Mouse (Mus musculus) CD8-positive naive resting alpha-beta T cell, adult 2 months (primary cell): Measurements from ENCODE around the gene Cend1.
A peak's percentile ranks its signal among the peaks of the same experiment; 100 is the strongest.

Source experiments
- DNase-seq, 2 experiments: peaks; one replicate each; pipeline ENCODE4 v3.0.0; 2022; ENCODE audit warnings: low read depth in 2 of 2, low spot score in 2 of 2

Gene Cend1

GRCm38 (mm10) chr7:141429310-141429709 is at the start of gene Cend1:
Gene Cend1 (minus strand): TSS chr7:141429491.
- no peak for DNase-seq

- no peak for DNase-seq
Measured at GRCm38 (mm10) chr7:141478270-141478748, 49.0 kb upstream of the Cend1 start.

- DNase-seq, result no peak
Measured at GRCm38 (mm10) chr7:141477578-141478269, 48.4 kb upstream of the Cend1 start.

GRCm38 (mm10) chr7:141476981-141477370 is 47.7 kb upstream of the Cend1 start:
- no peak for DNase-seq

- DNase-seq, result no peak
Measured at GRCm38 (mm10) chr7:141476226-141476980, 47.1 kb upstream of the Cend1 start.

- no peak for DNase-seq
Measured at GRCm38 (mm10) chr7:141475805-141476158, 46.5 kb upstream of the Cend1 start.

- peak; percentile 79 to 84 for DNase-seq
Measured at GRCm38 (mm10) chr7:141475011-141475804, 45.9 kb upstream of the Cend1 start, which contains the start of the genes Polr2l and Tspan4. Gene Polr2l (minus strand): TSS chr7:141475132. Gene Tspan4 (plus strand): TSS chr7:141475240.

GRCm38 (mm10) chr7:141474160-141474559 is 44.9 kb upstream of the Cend1 start:
- no peak for DNase-seq

- no peak for DNase-seq
Measured at GRCm38 (mm10) chr7:141472763-141473162, 43.5 kb upstream of the Cend1 start.

- DNase-seq, result no peak
Measured at GRCm38 (mm10) chr7:141472226-141472625, 42.9 kb upstream of the Cend1 start.

GRCm38 (mm10) chr7:141471236-141471635 is 41.9 kb upstream of the Cend1 start:
- no peak for DNase-seq

GRCm38 (mm10) chr7:141470637-141470944 is 41.3 kb upstream of the Cend1 start:
- DNase-seq, result no peak

- DNase-seq, result no peak
Measured at GRCm38 (mm10) chr7:141469901-141470636, 40.8 kb upstream of the Cend1 start.

- no peak for DNase-seq
Measured at GRCm38 (mm10) chr7:141469352-141469751, 40.1 kb upstream of the Cend1 start.

- no peak for DNase-seq
Measured at GRCm38 (mm10) chr7:141468522-141469211, 39.4 kb upstream of the Cend1 start.

- DNase-seq, result no peak
Measured at GRCm38 (mm10) chr7:141468164-141468521, 38.9 kb upstream of the Cend1 start.

GRCm38 (mm10) chr7:141467230-141468030 is 38.1 kb upstream of the Cend1 start, which contains the start of gene Cd151:
Gene Cd151 (plus strand): TSS chr7:141467392.
- DNase-seq, result no peak

- DNase-seq, result no peak
Measured at GRCm38 (mm10) chr7:141466607-141467148, 37.4 kb upstream of the Cend1 start.

GRCm38 (mm10) chr7:141466045-141466394 is 36.7 kb upstream of the Cend1 start:
- no peak for DNase-seq
